Mouse (Mus musculus) ES-Bruce4 (cell line): Measurements from ENCODE around the gene Soat1. TPM values are rescaled to one million over a fixed set of nuclear protein-coding genes. Genes with fewer than 3 reads are reported as not detected.

ENCODE experiments used
- H3K27ac ChIP-seq: 2 replicates; pipeline ENCODE4 v1.5.1; 2012; ENCODE audit warnings: low read length, inconsistent platforms; ENCODE audit not compliant: insufficient read depth
- H3K27me3 ChIP-seq: 2 replicates; pipeline ENCODE4 v1.6.1; 2012; ENCODE audit warnings: mild to moderate bottlenecking, low read length, inconsistent platforms; ENCODE audit not compliant: control insufficient read depth, poor library complexity, insufficient read depth, severe bottlenecking
- H3K36me3 ChIP-seq: 2 replicates; pipeline ENCODE4 v1.6.1; 2012; ENCODE audit warnings: inconsistent platforms, mild to moderate bottlenecking, low read length, moderate library complexity; ENCODE audit not compliant: control insufficient read depth, poor library complexity, insufficient read depth, severe bottlenecking
- H3K4me1 ChIP-seq: one replicate; pipeline ENCODE4 v1.8.1; 2011; ENCODE audit warnings: low read length; ENCODE audit not compliant: control insufficient read depth, insufficient read depth
- H3K4me3 ChIP-seq: 2 replicates; pipeline ENCODE4 v1.5.1; 2011; ENCODE audit warnings: low read depth, mild to moderate bottlenecking, low read length
- H3K9ac ChIP-seq: 2 replicates; pipeline ENCODE4 v1.6.1; 2012; ENCODE audit warnings: low read depth, mild to moderate bottlenecking, inconsistent platforms; ENCODE audit not compliant: poor library complexity, severe bottlenecking
- H3K9me3 ChIP-seq: replicated peaks from 2 replicates; pipeline ENCODE4 v1.6.1; 2012; ENCODE audit warnings: mild to moderate bottlenecking, low read length, inconsistent platforms; ENCODE audit not compliant: control insufficient read depth, poor library complexity, insufficient read depth, severe bottlenecking
- CTCF ChIP-seq: IDR thresholded peaks from one replicate; pipeline ENCODE4 v1.8.1; 2011; ENCODE audit warnings: low read depth, low read length
- EP300 ChIP-seq: IDR thresholded peaks from 2 replicates; pipeline ENCODE4 v1.6.1; 2011; ENCODE audit warnings: low read depth, low read length; ENCODE audit not compliant: insufficient read depth
- POLR2A ChIP-seq: IDR thresholded peaks from one replicate; pipeline ENCODE4 v1.8.1; 2011; ENCODE audit warnings: low read length; ENCODE audit not compliant: insufficient read depth
- polyA plus RNA-seq: library from polyadenylated mRNA; stranded (reverse); fragments of >200 nt; gene quantifications from 2 replicates; pipeline ENCODE4 v1.2.4, GENCODE M21; 2011; ENCODE audit warnings: low read depth; ENCODE audit not compliant: missing spikeins, insufficient read depth, insufficient read length

The Soat1 gene
- polyA plus RNA-seq, 1 experiment, result 140 TPM

DNA sequence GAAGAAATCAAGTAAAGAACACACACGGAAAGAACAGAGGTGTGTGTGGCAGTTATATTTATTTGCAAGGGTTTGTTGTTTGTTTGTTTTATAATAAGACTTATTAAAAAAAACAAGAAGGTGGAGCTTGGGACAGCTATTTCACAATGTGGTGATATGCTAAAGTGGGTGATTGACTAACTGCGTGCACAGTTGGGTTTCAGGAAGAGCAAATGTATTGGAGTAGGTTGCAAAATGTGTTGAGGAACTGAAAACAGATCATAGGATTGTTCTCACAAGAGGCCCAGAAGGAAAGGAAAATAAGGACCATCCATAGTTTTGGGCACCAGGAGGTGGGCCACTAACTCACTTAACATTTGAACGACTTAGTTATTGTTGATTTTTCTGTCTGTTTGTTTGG lies 3.1 kb downstream of the Soat1 start:
- H3K36me3 ChIP-seq, result peaks cover 7% of the 10 kb centered on the region
- H3K4me3 ChIP-seq, result no peak overlapping the region
- H3K27me3 ChIP-seq, result no peaks in the 10 kb centered on the region
- TF ChIP-seq POLR2A, result no peak
- no peak for TF ChIP-seq EP300
- no peak for TF ChIP-seq CTCF
- H3K4me1 ChIP-seq, result no peaks in the 10 kb centered on the region
- H3K9ac ChIP-seq, result no peak overlapping the region
- peaks cover 8% of the 10 kb centered on the region; the same call in 1 of the 2 replicates for H3K9me3 ChIP-seq
- H3K27ac ChIP-seq, result no peak overlapping the region

DNA sequence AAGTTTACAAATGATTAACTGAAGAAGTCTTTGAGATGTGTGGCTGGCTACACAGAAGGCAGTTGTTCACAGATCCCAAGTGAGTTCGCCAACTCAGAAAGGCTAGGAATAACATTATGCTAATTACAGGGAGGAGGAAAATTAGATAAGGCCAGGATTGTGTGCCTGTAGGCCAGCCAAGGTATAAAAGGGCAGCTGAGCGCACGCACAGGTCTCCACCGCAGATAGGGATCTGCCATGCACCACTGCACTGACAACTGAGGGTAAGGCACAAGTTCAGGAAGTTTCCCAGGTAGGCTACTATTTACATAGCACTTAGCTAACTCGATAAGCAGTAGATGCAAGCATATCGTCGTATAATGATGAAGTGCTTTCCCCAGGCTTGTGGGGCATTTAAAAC lies 3.6 kb downstream of the Soat1 start:
- no peak overlapping the region for H3K27ac ChIP-seq
- no peak overlapping the region for H3K4me3 ChIP-seq
- peaks cover 9% of the 10 kb centered on the region for H3K36me3 ChIP-seq
- TF ChIP-seq POLR2A, result no peak
- TF ChIP-seq EP300, result no peak
- TF ChIP-seq CTCF, result no peak
- no peak overlapping the region for H3K9ac ChIP-seq
- no peaks in the 10 kb centered on the region for H3K27me3 ChIP-seq
- peaks cover 13% of the 10 kb centered on the region; the same call in 1 of the 2 replicates for H3K9me3 ChIP-seq
- no peaks in the 10 kb centered on the region for H3K4me1 ChIP-seq

- H3K4me3 ChIP-seq, result no peak overlapping the region
- TF ChIP-seq CTCF (no peak), POLR2A (no peak), EP300 (no peak)
- H3K4me1 ChIP-seq, result no peaks in the 10 kb centered on the region
- H3K36me3 ChIP-seq, result peaks cover 9% of the 10 kb centered on the region
- no peak overlapping the region for H3K9ac ChIP-seq
- H3K27ac ChIP-seq, result no peak overlapping the region
- H3K9me3 ChIP-seq, result peaks cover 19% of the 10 kb centered on the region; the same call in 1 of the 2 replicates
- no peaks in the 10 kb centered on the region for H3K27me3 ChIP-seq
Observed at GRCm38 (mm10) chr1:156468576-156468975, 5.6 kb downstream of the Soat1 start.

- Histone ChIP-seq H3K9ac (no peak overlapping the region), H3K4me1 (no peaks in the 10 kb centered on the region), H3K9me3 (peaks cover 19% of the 10 kb centered on the region; the same call in 1 of the 2 replicates), H3K4me3 (no peak overlapping the region), H3K27me3 (no peaks in the 10 kb centered on the region), H3K36me3 (peaks cover 9% of the 10 kb centered on the region), H3K27ac (no peak overlapping the region)
- TF ChIP-seq EP300 (no peak), CTCF (no peak), POLR2A (no peak)
Observed at GRCm38 (mm10) chr1:156467655-156468255, 6.4 kb downstream of the Soat1 start.

- H3K9me3 ChIP-seq, result peaks cover 19% of the 10 kb centered on the region; the same call in 1 of the 2 replicates
- TF ChIP-seq EP300, result no peak
- TF ChIP-seq CTCF, result no peak
- TF ChIP-seq POLR2A, result no peak
- no peak overlapping the region for H3K9ac ChIP-seq
- H3K4me3 ChIP-seq, result no peak overlapping the region
- H3K4me1 ChIP-seq, result no peaks in the 10 kb centered on the region
- no peak overlapping the region for H3K27ac ChIP-seq
- H3K27me3 ChIP-seq, result no peaks in the 10 kb centered on the region
- peaks cover 9% of the 10 kb centered on the region for H3K36me3 ChIP-seq
Observed at GRCm38 (mm10) chr1:156464963-156465362, 9.2 kb downstream of the Soat1 start.
